Mouse (Mus musculus): Measurements from ENCODE around the gene Lig4. TPM values are rescaled to one million over a fixed set of nuclear protein-coding genes. Genes with fewer than 3 reads are reported as not detected.

Gene Lig4
- polyA plus RNA-seq, 1 experiment from 2014 or later, result 7.4 TPM

Other genes with a start within 250 kb of the Lig4 start
- gene Fam155a, start 206.5 kb downstream of the Lig4 start, polyA plus RNA-seq (2016; fragmentation: Nextera tagmentation; extraction: Ambion mirVana), result 1.8 and 2.8 TPM in 2 replicates
- gene Gm10217, start 113.4 kb downstream of the Lig4 start, polyA plus RNA-seq (2016; fragmentation: Nextera tagmentation; extraction: Ambion mirVana), result not detected in 2 replicates
- gene Abhd13, start within 50 bp of the Lig4 start, polyA plus RNA-seq (2016; fragmentation: Nextera tagmentation; extraction: Ambion mirVana), result 14.3 and 15.2 TPM in 2 replicates
- 0.04 and 0.15 TPM in 2 replicates for gene Tnfsf13b, start 28.8 kb upstream of the Lig4 start, polyA plus RNA-seq (2016; fragmentation: Nextera tagmentation; extraction: Ambion mirVana)
- 2.5 and 3.1 TPM in 2 replicates for gene Myo16, start 176.2 kb upstream of the Lig4 start, polyA plus RNA-seq (2016; fragmentation: Nextera tagmentation; extraction: Ambion mirVana)

Data from midbrain, embryonic 10.5 days (tissue).